Mouse (Mus musculus): Measurements from ENCODE around the gene Agxt2.

The Agxt2 gene

GRCm38 (mm10) chr15:10358039-10358948 lies at the start of gene Agxt2:
Gene Agxt2, plus strand, starts transcription at chr15:10358532.
- no peak for DNase-seq

- no peak for DNase-seq
Observed at GRCm38 (mm10) chr15:10311826-10312225, 46.5 kb upstream of the Agxt2 start.

GRCm38 (mm10) chr15:10313522-10314455 lies 44.5 kb upstream of the Agxt2 start:
- DNase-seq = peak; percentile 73

- DNase-seq = no peak
Observed at GRCm38 (mm10) chr15:10325080-10325479, 33.3 kb upstream of the Agxt2 start, which contains the start of gene Gm21973. Gene Gm21973, plus strand, starts transcription at chr15:10325380.

GRCm38 (mm10) chr15:10330626-10331025 lies 27.7 kb upstream of the Agxt2 start:
- no peak for DNase-seq

- no peak for DNase-seq
Observed at GRCm38 (mm10) chr15:10332566-10332965, 25.8 kb upstream of the Agxt2 start.

- peak; percentile 68 for DNase-seq
Observed at GRCm38 (mm10) chr15:10338606-10339005, 19.7 kb upstream of the Agxt2 start.

- DNase-seq = no peak
Observed at GRCm38 (mm10) chr15:10347044-10347443, 11.3 kb upstream of the Agxt2 start.

GRCm38 (mm10) chr15:10366331-10366730 lies 8.0 kb downstream of the Agxt2 start:
- DNase-seq = no peak

- DNase-seq = no peak
Observed at GRCm38 (mm10) chr15:10375404-10375803, 17.1 kb downstream of the Agxt2 start.

- no peak for DNase-seq
Observed at GRCm38 (mm10) chr15:10378338-10378959, 20.1 kb downstream of the Agxt2 start.

GRCm38 (mm10) chr15:10379757-10380458 lies 21.6 kb downstream of the Agxt2 start:
- no peak for DNase-seq

GRCm38 (mm10) chr15:10387263-10387662 lies 28.9 kb downstream of the Agxt2 start:
- DNase-seq = no peak

- DNase-seq = peak; percentile 74
Observed at GRCm38 (mm10) chr15:10399795-10400194, 41.5 kb downstream of the Agxt2 start.

- peak; percentile 65 for DNase-seq
Observed at GRCm38 (mm10) chr15:10400415-10400814, 42.1 kb downstream of the Agxt2 start.

- DNase-seq = no peak
Observed at GRCm38 (mm10) chr15:10409842-10410241, 51.5 kb downstream of the Agxt2 start.

GRCm38 (mm10) chr15:10410881-10411280 lies 52.5 kb downstream of the Agxt2 start:
- DNase-seq = no peak

- no peak for DNase-seq
Observed at GRCm38 (mm10) chr15:10413656-10414055, 55.3 kb downstream of the Agxt2 start.

GRCm38 (mm10) chr15:10421138-10421784 lies 62.9 kb downstream of the Agxt2 start:
- no peak for DNase-seq

- no peak for DNase-seq
Observed at GRCm38 (mm10) chr15:10421785-10422144, 63.4 kb downstream of the Agxt2 start.

GRCm38 (mm10) chr15:10426124-10426523 lies 67.8 kb downstream of the Agxt2 start:
- DNase-seq = no peak
